Mouse (Mus musculus): Measurements from ENCODE around the gene Rcbtb2. TPM values are rescaled to one million over a fixed set of nuclear protein-coding genes. Genes with fewer than 3 reads are reported as not detected.

Gene Rcbtb2
- total and polyA plus RNA-seq, 2 experiments from 2014 or later, result 47.8 to 57.5 TPM

DNA sequence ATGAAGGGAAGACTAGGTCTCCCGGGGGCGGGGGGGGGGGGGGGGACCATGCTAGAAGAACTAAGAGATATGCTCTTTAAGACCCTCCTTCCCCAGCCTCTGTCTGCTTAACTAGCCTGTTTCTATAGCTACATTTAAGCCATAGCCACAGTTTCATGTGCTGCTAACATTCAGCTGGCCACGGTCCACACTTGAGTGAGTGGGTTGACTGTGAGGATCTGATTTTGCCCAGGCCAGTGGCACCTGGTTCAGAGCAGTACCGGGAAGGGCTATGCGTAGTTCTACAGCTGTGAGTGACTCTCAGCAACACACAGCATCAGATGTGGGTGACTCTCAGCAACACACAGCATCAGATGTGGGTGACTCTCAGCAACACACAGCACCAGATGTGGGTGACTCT, 38.5 kb downstream of the Rcbtb2 start:
- peaks cover 61% of the 10 kb centered on the region for H3K36me3 ChIP-seq (replicated peaks; ENCODE audit: control insufficient read depth, insufficient read depth, low read length)
- H3K4me1 ChIP-seq (ENCODE audit: control insufficient read depth, insufficient read depth), result no peaks in the 10 kb centered on the region
- DNase-seq (ENCODE audit: low spot score), result no peak
- no peak overlapping the region for H3K27ac ChIP-seq (ENCODE audit: low read depth)
- no peak overlapping the region for H3K4me3 ChIP-seq (ENCODE audit: low read depth, low read length)
- H3K27me3 ChIP-seq (ENCODE audit: control insufficient read depth, insufficient read depth, low read length), result no peaks in the 10 kb centered on the region
- H3K4me2 ChIP-seq (ENCODE audit: low read depth, low read length), result no peak overlapping the region
- ATAC-seq (ENCODE audit: insufficient read depth, low read depth), result no peak
- TF ChIP-seq EP300 (IDR thresholded peaks at IDR 0.05; ENCODE audit: low read depth), result no peak
- TF ChIP-seq CTCF (IDR thresholded peaks at IDR 0.05; ENCODE audit: low read depth), result no peak
- H3K9ac ChIP-seq (replicated peaks; ENCODE audit: low read depth, low read length), result no peak overlapping the region
- H3K9me3 ChIP-seq (replicated peaks; ENCODE audit: control insufficient read depth, low read length), result no peaks in the 10 kb centered on the region
- 88% methylated on average over 4 of the region's 5 CpGs for WGBS

DNA sequence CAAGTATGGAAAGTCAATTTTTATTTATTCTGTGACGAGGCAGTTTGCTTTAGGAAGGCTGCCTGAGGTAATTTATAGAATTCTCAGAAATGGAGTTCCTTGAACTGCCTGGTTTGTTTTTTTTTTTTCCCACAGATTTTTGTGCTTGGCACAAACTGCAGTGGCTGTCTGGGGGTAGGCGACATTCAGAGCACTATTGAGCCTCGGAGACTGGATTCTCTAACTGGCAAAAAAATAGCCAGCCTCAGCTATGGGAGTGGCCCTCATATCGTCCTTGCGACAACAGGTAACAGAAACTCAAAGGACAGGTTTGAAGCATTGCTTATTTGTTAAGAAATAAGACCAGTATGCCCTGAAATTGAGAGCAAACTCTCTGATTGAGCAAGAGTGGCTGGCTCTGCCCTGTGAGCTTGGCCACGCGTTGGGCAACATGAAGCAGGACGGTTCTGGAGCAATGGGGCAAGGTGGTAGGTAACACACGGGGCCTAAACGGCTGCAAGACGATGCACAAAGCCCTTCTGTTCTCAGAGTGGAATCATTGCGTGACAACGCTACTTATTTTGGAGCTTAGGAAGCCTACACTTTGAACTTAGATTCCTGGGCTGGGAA, 39.5 kb downstream of the Rcbtb2 start:
- no peak overlapping the region for H3K4me2 ChIP-seq (ENCODE audit: low read depth, low read length)
- H3K4me1 ChIP-seq (ENCODE audit: control insufficient read depth, insufficient read depth), result no peaks in the 10 kb centered on the region
- H3K9ac ChIP-seq (replicated peaks; ENCODE audit: low read depth, low read length), result no peak overlapping the region
- TF ChIP-seq EP300 (IDR thresholded peaks at IDR 0.05; ENCODE audit: low read depth) (no peak), CTCF (IDR thresholded peaks at IDR 0.05; ENCODE audit: low read depth) (no peak)
- DNase-seq (ENCODE audit: low spot score) (no peak), ATAC-seq (ENCODE audit: insufficient read depth, low read depth) (no peak)
- H3K9me3 ChIP-seq (replicated peaks; ENCODE audit: control insufficient read depth, low read length), result no peaks in the 10 kb centered on the region
- H3K27ac ChIP-seq (ENCODE audit: low read depth), result no peak overlapping the region
- H3K36me3 ChIP-seq (replicated peaks; ENCODE audit: control insufficient read depth, insufficient read depth, low read length), result peaks cover 59% of the 10 kb centered on the region
- H3K27me3 ChIP-seq (ENCODE audit: control insufficient read depth, insufficient read depth, low read length), result no peaks in the 10 kb centered on the region
- 89% methylated on average over 13 of the region's 13 CpGs for WGBS
- no peak overlapping the region for H3K4me3 ChIP-seq (ENCODE audit: low read depth, low read length)

DNA sequence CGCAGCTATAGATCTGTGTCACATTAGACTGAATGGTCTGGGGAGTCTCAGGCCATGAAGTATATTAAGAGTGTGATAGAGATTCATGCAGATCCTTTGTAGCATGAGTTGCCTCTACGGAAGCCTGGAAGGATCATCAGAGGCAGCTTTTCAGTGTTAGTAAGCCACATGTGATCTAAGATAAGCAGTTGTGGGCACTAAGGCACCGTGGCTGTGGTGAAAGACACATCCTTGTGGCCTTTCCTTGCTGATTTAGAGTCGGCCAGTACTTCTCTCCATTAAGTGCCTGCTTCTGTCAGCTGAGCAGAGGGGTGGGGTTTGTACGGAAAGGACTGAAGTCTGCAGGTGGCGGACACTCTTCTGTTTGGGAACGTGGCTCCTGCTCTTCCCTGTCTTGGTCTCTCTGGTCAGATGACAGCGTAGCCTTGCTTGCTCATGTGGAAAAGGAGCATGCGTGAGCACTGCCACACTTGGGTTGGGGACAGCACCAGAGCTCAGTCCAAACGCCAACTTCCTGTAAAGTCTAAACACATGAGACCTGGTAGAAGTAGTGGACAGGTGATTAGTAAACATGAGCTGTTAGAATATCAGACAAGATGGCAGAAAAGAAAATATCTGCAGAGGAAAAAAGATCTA, 40.6 kb downstream of the Rcbtb2 start:
- H3K36me3 ChIP-seq (replicated peaks; ENCODE audit: control insufficient read depth, insufficient read depth, low read length), result peaks cover 66% of the 10 kb centered on the region
- WGBS, result 89% methylated on average over 10 of the region's 10 CpGs

DNA sequence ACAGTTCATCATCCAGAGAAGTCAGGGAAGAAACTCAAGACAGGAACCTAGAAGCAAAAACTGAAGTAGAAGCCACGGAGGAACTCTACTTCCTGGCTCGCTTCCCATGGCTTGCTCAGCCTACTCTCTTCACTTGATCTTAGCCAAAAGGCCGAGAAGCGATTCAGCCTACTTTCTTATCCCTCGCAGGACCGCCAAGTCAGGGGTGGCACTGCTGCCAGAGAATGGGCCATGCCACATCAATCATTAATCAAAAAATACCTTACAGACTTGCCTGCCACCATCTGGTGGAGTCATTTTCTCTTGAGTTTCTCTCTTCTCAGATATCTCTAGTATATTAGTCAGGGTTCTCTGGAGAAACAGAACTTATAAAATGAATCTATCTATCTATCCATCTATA, 42.3 kb downstream of the Rcbtb2 start:
- DNase-seq (ENCODE audit: low spot score) (no peak), ATAC-seq (ENCODE audit: insufficient read depth, low read depth) (no peak)
- TF ChIP-seq EP300 (IDR thresholded peaks at IDR 0.05; ENCODE audit: low read depth), result no peak
- no peak for TF ChIP-seq CTCF (IDR thresholded peaks at IDR 0.05; ENCODE audit: low read depth)
- no peaks in the 10 kb centered on the region for H3K27me3 ChIP-seq (ENCODE audit: control insufficient read depth, insufficient read depth, low read length)
- H3K36me3 ChIP-seq (replicated peaks; ENCODE audit: control insufficient read depth, insufficient read depth, low read length), result peaks cover 62% of the 10 kb centered on the region
- no peaks in the 10 kb centered on the region for H3K4me1 ChIP-seq (ENCODE audit: control insufficient read depth, insufficient read depth)
- no peak overlapping the region for H3K27ac ChIP-seq (ENCODE audit: low read depth)
- H3K9me3 ChIP-seq (replicated peaks; ENCODE audit: control insufficient read depth, low read length), result no peaks in the 10 kb centered on the region
- H3K4me2 ChIP-seq (ENCODE audit: low read depth, low read length), result no peak overlapping the region
- 91% methylated on average over 6 of the region's 6 CpGs for WGBS
- H3K9ac ChIP-seq (replicated peaks; ENCODE audit: low read depth, low read length), result no peak overlapping the region
- H3K4me3 ChIP-seq (ENCODE audit: low read depth, low read length), result no peak overlapping the region

More for the DNA sequence above, 40.6 kb downstream of the Rcbtb2 start:
- no peaks in the 10 kb centered on the region for H3K27me3 ChIP-seq (ENCODE audit: control insufficient read depth, insufficient read depth, low read length)
- H3K9ac ChIP-seq (replicated peaks; ENCODE audit: low read depth, low read length), result no peak overlapping the region
- DNase-seq (ENCODE audit: low spot score) (no peak), ATAC-seq (ENCODE audit: insufficient read depth, low read depth) (no peak)
- no peak overlapping the region for H3K27ac ChIP-seq (ENCODE audit: low read depth)
- H3K4me2 ChIP-seq (ENCODE audit: low read depth, low read length), result no peak overlapping the region
- H3K4me3 ChIP-seq (ENCODE audit: low read depth, low read length), result no peak overlapping the region
- no peak for TF ChIP-seq EP300 (IDR thresholded peaks at IDR 0.05; ENCODE audit: low read depth)
- no peak for TF ChIP-seq CTCF (IDR thresholded peaks at IDR 0.05; ENCODE audit: low read depth)
- H3K4me1 ChIP-seq (ENCODE audit: control insufficient read depth, insufficient read depth), result no peaks in the 10 kb centered on the region
- H3K9me3 ChIP-seq (replicated peaks; ENCODE audit: control insufficient read depth, low read length), result no peaks in the 10 kb centered on the region

DNA sequence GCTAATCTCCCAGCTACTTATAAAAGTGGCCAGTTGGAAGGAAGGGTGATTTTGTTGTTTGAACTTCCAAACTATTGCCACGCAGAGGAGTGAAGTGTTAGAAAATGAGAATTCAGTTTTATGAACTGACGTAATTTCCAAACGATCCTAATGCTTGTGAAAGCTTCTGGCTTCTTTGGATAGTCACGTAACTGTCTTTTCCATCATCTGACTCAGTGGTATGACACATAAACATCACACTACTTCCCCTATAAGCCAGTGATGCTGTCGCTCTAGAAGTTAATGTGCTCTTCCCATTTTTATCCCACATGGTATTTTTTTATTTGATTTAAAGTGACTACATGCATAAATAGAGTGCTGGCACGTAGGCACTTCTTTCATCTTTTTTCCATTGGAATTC, 45.8 kb downstream of the Rcbtb2 start:
- ATAC-seq (ENCODE audit: insufficient read depth, low read depth) (no peak), DNase-seq (ENCODE audit: low spot score) (no peak)
- H3K4me1 ChIP-seq (ENCODE audit: control insufficient read depth, insufficient read depth), result peaks cover 7% of the 10 kb centered on the region; the same call in 1 of the 2 replicates
- H3K4me3 ChIP-seq (ENCODE audit: low read depth, low read length), result no peak overlapping the region
- no peak overlapping the region for H3K9ac ChIP-seq (replicated peaks; ENCODE audit: low read depth, low read length)
- no peak overlapping the region for H3K27ac ChIP-seq (ENCODE audit: low read depth)
- H3K36me3 ChIP-seq (replicated peaks; ENCODE audit: control insufficient read depth, insufficient read depth, low read length), result peaks cover 46% of the 10 kb centered on the region
- 95% methylated on average over 6 of the region's 6 CpGs for WGBS
- H3K9me3 ChIP-seq (replicated peaks; ENCODE audit: control insufficient read depth, low read length), result no peaks in the 10 kb centered on the region
- no peaks in the 10 kb centered on the region for H3K27me3 ChIP-seq (ENCODE audit: control insufficient read depth, insufficient read depth, low read length)
- H3K4me2 ChIP-seq (ENCODE audit: low read depth, low read length), result no peak overlapping the region
- TF ChIP-seq CTCF (IDR thresholded peaks at IDR 0.05; ENCODE audit: low read depth) (no peak), EP300 (IDR thresholded peaks at IDR 0.05; ENCODE audit: low read depth) (no peak)

Measured in heart, postnatal 0 days (tissue).